Mouse (Mus musculus): ENCODE measurements at regions not wholly inside any gene's neighbourhood (a gene's known extent, or its start where the extent isn't known, plus 50 kb on each side); places are given as distances from the start of the nearest gene placed in this dataset.

DNA sequence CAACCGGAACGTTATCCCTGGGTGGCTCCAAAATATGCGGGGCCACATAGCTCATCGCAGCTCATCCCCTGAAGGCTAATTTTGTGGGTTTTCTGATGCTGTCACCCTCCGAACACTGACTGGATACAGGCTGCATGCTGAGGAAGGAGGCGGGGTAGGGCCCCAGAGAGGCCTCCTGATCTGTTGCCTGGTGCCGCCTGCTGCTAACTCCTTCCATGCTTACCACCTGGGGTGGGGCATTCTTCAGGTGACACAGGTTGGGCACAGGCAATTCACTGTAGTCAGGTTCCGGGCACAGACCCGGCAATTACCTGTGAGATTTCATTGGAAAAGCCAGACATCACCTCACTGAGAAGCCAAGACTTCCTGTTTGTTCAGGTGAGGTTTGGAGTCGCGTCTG, 213.4 kb upstream of the Kazn start:
- H3K4me2 ChIP-seq (ENCODE audit: insufficient read depth, low read depth, poor library complexity, severe bottlenecking): no peak overlapping the region
- DNase-seq (ENCODE audit: extremely low read depth): no peak
- peaks cover 61% of the 10 kb centered on the region for H3K9me3 ChIP-seq (replicated peaks; ENCODE audit: low read length)
- H3K27me3 ChIP-seq (replicated peaks): no peaks in the 10 kb centered on the region
- no peaks in the 10 kb centered on the region for H3K79me2 ChIP-seq (replicated peaks; ENCODE audit: control insufficient read depth, extremely low read depth, insufficient read depth, poor library complexity, severe bottlenecking)
- H3K27ac ChIP-seq (ENCODE audit: insufficient read depth, low read depth): no peak overlapping the region
- H3K9ac ChIP-seq (ENCODE audit: insufficient read depth, low read depth): no peak overlapping the region
- no peaks in the 10 kb centered on the region for H3K36me3 ChIP-seq (replicated peaks in 1 of 2; ENCODE audit: control insufficient read depth in 1 of 2, insufficient read depth in 1 of 2, low read length in 1 of 2)
- dilution Hi-C loops (cut with MboI; ENCODE audit: extremely low pct_ligation_motif_present, extremely low pct_unique_long_range_greater_than_20kb, low sequenced_read_pairs) (no loop called here), in situ Hi-C loops (cut with MboI; ENCODE audit: low pct_ligation_motif_present, low pct_unique_long_range_greater_than_20kb, low sequenced_read_pairs) (no loop called here)
- no peaks in the 10 kb centered on the region for H3K4me1 ChIP-seq (ENCODE audit: control insufficient read depth in 1 of 2, insufficient read depth in 2 of 2)
- TF ChIP-seq ETS1 (conservative IDR thresholded peaks at IDR 0.05; ENCODE audit: low read depth, low read length): no peak
- no peak for TF ChIP-seq ELF1 (IDR thresholded peaks at IDR 0.05; ENCODE audit: low read depth, low read length)
- no peak for TF ChIP-seq MAZ (IDR thresholded peaks at IDR 0.05; ENCODE audit: low read depth, low read length)
- TF ChIP-seq ZC3H11A (IDR thresholded peaks at IDR 0.05; ENCODE audit: low read depth, low read length): no peak
- no peak for TF ChIP-seq JUND (conservative IDR thresholded peaks at IDR 0.05; ENCODE audit: low read depth, low read length)
- TF ChIP-seq CTCF (conservative IDR thresholded peaks at IDR 0.05 in 1 of 2, IDR thresholded peaks at IDR 0.05 in 1 of 2; ENCODE audit: low read depth in 2 of 2, low read length in 2 of 2): no peak
- no peak for TF ChIP-seq MXI1 (IDR thresholded peaks at IDR 0.05; ENCODE audit: low read depth, low read length)
- TF ChIP-seq MEF2A (IDR thresholded peaks at IDR 0.05; ENCODE audit: borderline replicate concordance, low read depth, low read length): no peak
- no peak for TF ChIP-seq GABPA (IDR thresholded peaks at IDR 0.05; ENCODE audit: insufficient replicate concordance, low read depth, low read length)
- TF ChIP-seq USF1 (IDR thresholded peaks at IDR 0.05; ENCODE audit: low read depth, low read length): no peak
- no peak for TF ChIP-seq ZMIZ1 (IDR thresholded peaks at IDR 0.05; ENCODE audit: low read depth, low read length)
- no peak for TF ChIP-seq JUN (IDR thresholded peaks at IDR 0.05; ENCODE audit: insufficient read depth, low read depth, low read length)
- no peak for TF ChIP-seq ZNF384 (IDR thresholded peaks at IDR 0.05; ENCODE audit: low read depth, low read length)
- TF ChIP-seq NELFE (IDR thresholded peaks at IDR 0.05; ENCODE audit: low read depth, low read length): no peak
- TF ChIP-seq MYC (IDR thresholded peaks at IDR 0.05; ENCODE audit: low read depth, low read length): no peak
- TF ChIP-seq TCF12 (IDR thresholded peaks at IDR 0.05; ENCODE audit: low read depth, low read length): no peak
- H3K4me3 ChIP-seq (replicated peaks in 1 of 3; ENCODE audit: low read depth in 2 of 3, low read length in 2 of 3, poor library complexity in 1 of 3): no peak overlapping the region

DNA sequence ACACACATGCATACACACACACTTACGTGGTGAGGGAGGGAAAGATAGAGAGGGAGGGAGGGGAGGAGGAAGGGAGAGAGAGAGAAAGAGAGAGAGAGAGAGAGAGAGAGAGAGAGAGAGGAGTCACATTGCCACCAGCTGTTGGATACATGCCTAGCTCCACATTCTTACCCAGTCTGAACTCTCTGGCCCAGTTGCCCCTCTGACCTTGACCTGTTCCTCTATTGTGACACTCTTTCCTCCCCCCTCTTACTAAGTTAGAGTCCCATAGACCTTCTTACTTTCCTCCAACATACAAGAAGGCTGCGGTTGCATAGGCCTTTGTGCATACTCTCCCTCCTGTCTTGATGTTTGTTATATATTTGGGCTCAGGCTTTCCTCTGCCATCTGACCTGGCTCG, 211.7 kb upstream of the Kazn start:
- Histone ChIP-seq H3K9me3 (replicated peaks; ENCODE audit: low read length) (peaks cover 58% of the 10 kb centered on the region), H3K4me2 (ENCODE audit: insufficient read depth, low read depth, poor library complexity, severe bottlenecking) (no peak overlapping the region), H3K9ac (ENCODE audit: insufficient read depth, low read depth) (no peak overlapping the region), H3K4me1 (ENCODE audit: control insufficient read depth in 1 of 2, insufficient read depth in 2 of 2) (no peaks in the 10 kb centered on the region), H3K27me3 (replicated peaks) (no peaks in the 10 kb centered on the region), H3K27ac (ENCODE audit: insufficient read depth, low read depth) (no peak overlapping the region), H3K36me3 (replicated peaks in 1 of 2; ENCODE audit: control insufficient read depth in 1 of 2, insufficient read depth in 1 of 2, low read length in 1 of 2) (no peaks in the 10 kb centered on the region), H3K4me3 (replicated peaks in 1 of 3; ENCODE audit: low read depth in 2 of 3, low read length in 2 of 3, poor library complexity in 1 of 3) (no peak overlapping the region), H3K79me2 (replicated peaks; ENCODE audit: control insufficient read depth, extremely low read depth, insufficient read depth, poor library complexity, severe bottlenecking) (no peaks in the 10 kb centered on the region)
- dilution Hi-C loops (cut with MboI; ENCODE audit: extremely low pct_ligation_motif_present, extremely low pct_unique_long_range_greater_than_20kb, low sequenced_read_pairs): no loop called here
- DNase-seq (ENCODE audit: extremely low read depth): no peak
- in situ Hi-C loops (cut with MboI; ENCODE audit: low pct_ligation_motif_present, low pct_unique_long_range_greater_than_20kb, low sequenced_read_pairs): no loop called here
- no peak for TF ChIP-seq ZMIZ1 (IDR thresholded peaks at IDR 0.05; ENCODE audit: low read depth, low read length)
- TF ChIP-seq JUN (IDR thresholded peaks at IDR 0.05; ENCODE audit: insufficient read depth, low read depth, low read length): no peak
- TF ChIP-seq POLR2A (IDR thresholded peaks at IDR 0.05; ENCODE audit: low read depth, low read length): no peak
- TF ChIP-seq ZKSCAN1 (IDR thresholded peaks at IDR 0.05; ENCODE audit: borderline replicate concordance, low read depth, low read length): no peak
- TF ChIP-seq MAX (IDR thresholded peaks at IDR 0.05; ENCODE audit: low read length): no peak
- TF ChIP-seq USF2 (conservative IDR thresholded peaks at IDR 0.05; ENCODE audit: low read depth, low read length): no peak
- no peak for TF ChIP-seq RAD21 (IDR thresholded peaks at IDR 0.05; ENCODE audit: low read depth, low read length)
- TF ChIP-seq CTCF (conservative IDR thresholded peaks at IDR 0.05 in 1 of 2, IDR thresholded peaks at IDR 0.05 in 1 of 2; ENCODE audit: low read depth in 2 of 2, low read length in 2 of 2): no peak
- no peak for TF ChIP-seq UBTF (IDR thresholded peaks at IDR 0.05; ENCODE audit: low read depth, low read length)
- no peak for TF ChIP-seq CHD2 (IDR thresholded peaks at IDR 0.05; ENCODE audit: low read length)
- TF ChIP-seq MEF2A (IDR thresholded peaks at IDR 0.05; ENCODE audit: borderline replicate concordance, low read depth, low read length): no peak
- TF ChIP-seq BHLHE40 (IDR thresholded peaks at IDR 0.05; ENCODE audit: low read depth, low read length): no peak

All from CH12.LX (cell line).